Mouse (Mus musculus): ENCODE data around the gene Olfr1420. TPM values are rescaled to one million over a fixed set of nuclear protein-coding genes. Genes with fewer than 3 reads are reported as not detected.
"Not testable (repeated sequence)": the region's sequence is repeated elsewhere in the genome, so short reads cannot be mapped to it uniquely, and the experiment has no call there.

The Olfr1420 gene
- polyA plus RNA-seq, 2 experiments, result not detected

DNA sequence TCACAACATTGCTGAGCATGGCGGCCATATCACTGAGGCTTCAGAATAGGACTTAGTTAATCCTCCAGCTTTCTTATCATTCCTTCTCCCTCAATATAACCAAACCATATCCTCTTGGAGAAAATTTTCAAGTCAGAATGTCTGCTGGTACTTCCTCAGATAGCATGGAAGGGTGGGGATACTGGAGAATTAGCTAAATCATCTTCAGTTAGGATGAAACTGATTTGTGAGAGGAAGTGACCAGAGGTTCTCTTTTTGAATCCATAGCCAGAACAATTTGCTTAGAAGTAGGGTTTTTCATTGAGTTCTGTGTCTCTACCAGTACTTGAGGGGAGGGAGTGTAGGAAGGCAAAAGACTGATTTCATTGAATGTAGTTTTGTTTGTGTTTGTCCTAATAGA is 35.7 kb downstream of the Olfr1420 start:
- H3K4me2 ChIP-seq (ENCODE audit: low read depth), result no peak overlapping the region
- H3K27ac ChIP-seq, result no peak overlapping the region
- no peaks in the 10 kb centered on the region for H3K27me3 ChIP-seq (ENCODE audit: control insufficient read depth, insufficient read depth, low read length)
- no peak for ATAC-seq (ENCODE audit: insufficient read depth)
- no peaks in the 10 kb centered on the region for H3K9me3 ChIP-seq (ENCODE audit: control insufficient read depth, low read length)
- peaks cover 35% of the 10 kb centered on the region for H3K36me3 ChIP-seq (replicated peaks; ENCODE audit: control insufficient read depth, insufficient read depth, low read depth)
- no peaks in the 10 kb centered on the region; a peak in 1 of 4 replicates for H3K4me1 ChIP-seq (replicated peaks; ENCODE audit: control insufficient read depth in 2 of 2, insufficient read depth in 2 of 2, low read length in 1 of 2)
- WGBS (ENCODE audit: insufficient replicate concordance), result 93% methylated on average over 1 of the region's 1 CpGs
- TF ChIP-seq CTCF (IDR thresholded peaks at IDR 0.05; ENCODE audit: low read depth) (no peak), EP300 (IDR thresholded peaks at IDR 0.05; ENCODE audit: low read depth) (no peak)
- H3K4me3 ChIP-seq (ENCODE audit: insufficient read depth in 1 of 2, low read depth in 2 of 2, low read length in 2 of 2), result no peak overlapping the region
- H3K9ac ChIP-seq (replicated peaks), result no peak overlapping the region
- no peak for DNase-seq (ENCODE audit: low read depth in 3 of 3, low spot score in 3 of 3)

GRCm38 (mm10) chr19:11922515-11922914 is 36.1 kb downstream of the Olfr1420 start:
- not testable (repeated sequence) for H3K9me3 ChIP-seq (ENCODE audit: control insufficient read depth, low read length); H3K4me2 ChIP-seq (ENCODE audit: low read depth); H3K4me3 ChIP-seq (ENCODE audit: insufficient read depth in 1 of 2, low read depth in 2 of 2, low read length in 2 of 2); ATAC-seq (ENCODE audit: insufficient read depth); H3K27ac ChIP-seq; DNase-seq (ENCODE audit: low read depth in 3 of 3, low spot score in 3 of 3); H3K9ac ChIP-seq (replicated peaks); H3K27me3 ChIP-seq (ENCODE audit: control insufficient read depth, insufficient read depth, low read length); H3K4me1 ChIP-seq (replicated peaks; ENCODE audit: control insufficient read depth in 2 of 2, insufficient read depth in 2 of 2, low read length in 1 of 2)
- 82% methylated on average over 2 of the region's 2 CpGs for WGBS (ENCODE audit: insufficient replicate concordance)
- peaks cover 37% of the 10 kb centered on the region for H3K36me3 ChIP-seq (replicated peaks; ENCODE audit: control insufficient read depth, insufficient read depth, low read depth)

DNA sequence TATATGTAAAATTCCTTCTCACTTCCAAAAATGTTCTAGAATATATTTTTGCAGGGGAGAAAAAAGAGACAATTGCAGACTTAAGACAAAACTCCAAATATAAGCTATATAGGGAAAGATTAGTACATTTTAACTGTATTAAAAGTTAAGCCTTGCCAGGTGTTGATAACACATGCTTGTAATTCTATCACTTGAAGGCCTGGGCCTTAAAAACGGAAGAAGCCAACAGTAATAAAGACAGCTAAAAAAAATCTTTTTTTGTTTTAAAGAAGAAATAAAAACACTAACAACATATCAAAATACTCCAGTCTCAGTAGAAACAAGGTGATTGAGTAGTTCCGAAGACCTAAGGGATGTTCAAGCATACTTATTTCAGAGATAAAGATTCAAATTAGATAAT is 40.0 kb downstream of the Olfr1420 start:
- WGBS (ENCODE audit: insufficient replicate concordance), result 70% methylated on average over 2 of the region's 2 CpGs
- H3K4me2 ChIP-seq (ENCODE audit: low read depth), result no peak overlapping the region
- no peak for TF ChIP-seq CTCF (IDR thresholded peaks at IDR 0.05; ENCODE audit: low read depth)
- no peak for TF ChIP-seq EP300 (IDR thresholded peaks at IDR 0.05; ENCODE audit: low read depth)

DNA sequence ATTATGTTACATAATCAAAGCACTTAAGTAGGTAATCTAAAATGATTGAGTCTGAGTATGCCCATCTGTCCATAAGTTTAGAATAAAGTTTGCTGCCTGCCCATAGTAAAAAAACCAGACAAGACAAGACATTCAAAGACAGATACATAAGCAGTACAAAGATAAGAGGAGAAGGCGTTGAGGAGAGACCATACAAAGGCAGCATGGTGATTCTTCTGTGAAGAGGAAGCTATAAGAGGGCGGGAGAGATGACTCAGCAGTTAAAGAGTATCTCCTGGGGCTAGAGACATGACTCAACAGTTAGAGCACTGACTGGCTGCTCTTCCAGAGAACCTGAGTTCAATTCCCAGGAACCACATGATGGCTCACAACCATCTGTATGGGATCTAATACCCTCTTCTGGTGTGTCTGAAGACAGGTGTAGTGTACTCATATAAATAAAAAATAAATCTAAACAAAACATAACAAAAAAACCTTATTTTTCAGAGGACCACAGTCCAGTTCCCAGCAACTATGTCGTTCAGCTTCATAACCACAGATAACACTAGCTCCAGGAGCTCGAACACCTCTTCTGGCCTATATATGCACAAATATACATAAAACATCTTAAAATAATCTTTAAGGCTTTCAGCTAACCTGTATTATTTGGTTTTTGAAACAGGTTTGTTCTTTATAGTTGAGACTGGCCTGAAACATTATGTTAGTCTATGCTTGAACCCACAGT is 41.8 kb downstream of the Olfr1420 start:
- peak; percentile 97 for ATAC-seq (ENCODE audit: insufficient read depth)
- H3K27me3 ChIP-seq (ENCODE audit: control insufficient read depth, insufficient read depth, low read length), result no peaks in the 10 kb centered on the region
- no peak for TF ChIP-seq CTCF (IDR thresholded peaks at IDR 0.05; ENCODE audit: low read depth)
- TF ChIP-seq EP300 (IDR thresholded peaks at IDR 0.05; ENCODE audit: low read depth), result 0 out of 2 replicates have a peak, but pooled peaks have one; percentile 29
- peak overlapping the region; percentile 47 for H3K27ac ChIP-seq
- peak; percentile 78 to 82 (median 78) for DNase-seq (ENCODE audit: low read depth in 3 of 3, low spot score in 3 of 3)
- H3K4me2 ChIP-seq (ENCODE audit: low read depth), result no peak overlapping the region
- 33% methylated on average over 4 of the region's 4 CpGs for WGBS (ENCODE audit: insufficient replicate concordance)
- H3K4me3 ChIP-seq (ENCODE audit: insufficient read depth in 1 of 2, low read depth in 2 of 2, low read length in 2 of 2), result no peak overlapping the region
- peaks cover 47% of the 10 kb centered on the region for H3K36me3 ChIP-seq (replicated peaks; ENCODE audit: control insufficient read depth, insufficient read depth, low read depth)
- peaks cover 9 to 11% of the 10 kb centered on the region in 2 experiments for H3K4me1 ChIP-seq (replicated peaks; ENCODE audit: control insufficient read depth in 2 of 2, insufficient read depth in 2 of 2, low read length in 1 of 2)
- no peaks in the 10 kb centered on the region for H3K9me3 ChIP-seq (ENCODE audit: control insufficient read depth, low read length)
- H3K9ac ChIP-seq (replicated peaks), result no peak overlapping the region; the same call in 1 of the 2 replicates

More for the DNA sequence above, 40.0 kb downstream of the Olfr1420 start:
- Histone ChIP-seq H3K27me3 (ENCODE audit: control insufficient read depth, insufficient read depth, low read length) (no peaks in the 10 kb centered on the region), H3K9ac (replicated peaks) (no peak overlapping the region), H3K9me3 (ENCODE audit: control insufficient read depth, low read length) (no peaks in the 10 kb centered on the region), H3K4me3 (ENCODE audit: insufficient read depth in 1 of 2, low read depth in 2 of 2, low read length in 2 of 2) (no peak overlapping the region), H3K4me1 (replicated peaks; ENCODE audit: control insufficient read depth in 2 of 2, insufficient read depth in 2 of 2, low read length in 1 of 2) (peaks cover 9 to 11% of the 10 kb centered on the region in 2 experiments), H3K36me3 (replicated peaks; ENCODE audit: control insufficient read depth, insufficient read depth, low read depth) (peaks cover 45% of the 10 kb centered on the region), H3K27ac (no peak overlapping the region)
- DNase-seq (ENCODE audit: low read depth in 3 of 3, low spot score in 3 of 3), result no peak
- ATAC-seq (ENCODE audit: insufficient read depth), result no peak

GRCm38 (mm10) chr19:11946460-11946859 is 60.1 kb downstream of the Olfr1420 start:
- not testable (repeated sequence) for DNase-seq (ENCODE audit: low read depth in 3 of 3, low spot score in 3 of 3); H3K4me1 ChIP-seq (replicated peaks; ENCODE audit: control insufficient read depth in 2 of 2, insufficient read depth in 2 of 2, low read length in 1 of 2)
- 84% methylated on average over 9 of the region's 9 CpGs for WGBS (ENCODE audit: insufficient replicate concordance)

More at GRCm38 (mm10) chr19:11946460-11946859, 60.1 kb downstream of the Olfr1420 start:
- ATAC-seq (ENCODE audit: insufficient read depth); H3K4me3 ChIP-seq (ENCODE audit: insufficient read depth in 1 of 2, low read depth in 2 of 2, low read length in 2 of 2); H3K27me3 ChIP-seq (ENCODE audit: control insufficient read depth, insufficient read depth, low read length); H3K9ac ChIP-seq (replicated peaks); H3K9me3 ChIP-seq (ENCODE audit: control insufficient read depth, low read length); H3K27ac ChIP-seq; H3K4me2 ChIP-seq (ENCODE audit: low read depth): not testable (repeated sequence)
- H3K36me3 ChIP-seq (replicated peaks; ENCODE audit: control insufficient read depth, insufficient read depth, low read depth), result peaks cover 17% of the 10 kb centered on the region

Small RNAs within 50 kb of the gene (microRNA-seq; reads per million reads assigned to microRNA genes)
- 9.7 reads per million, percentile 20 among the genes with 10 or more reads in this experiment for gene Mir6994

Other genes with a start within 250 kb of the Olfr1420 start
- gene Ms4a3, start 245.7 kb upstream of the Olfr1420 start, polyA plus RNA-seq (2012; rRNA removed), result 11.1 and 12.4 TPM in 2 replicates
- gene Ms4a3, start 245.7 kb upstream of the Olfr1420 start, polyA plus RNA-seq (2014; fragmentation: Nextera tagmentation; extraction: Ambion mirVana), result 22.9 and 38.3 TPM in 2 replicates
- gene Oosp2, start 226.0 kb upstream of the Olfr1420 start, polyA plus RNA-seq (2012; rRNA removed), result 0.17 and 0.36 TPM in 2 replicates
- 0.66 and 0.77 TPM in 2 replicates for gene Oosp2, start 226.0 kb upstream of the Olfr1420 start, polyA plus RNA-seq (2014; fragmentation: Nextera tagmentation; extraction: Ambion mirVana)
- gene Oosp1, start 195.4 kb upstream of the Olfr1420 start, polyA plus RNA-seq (2012; rRNA removed), result 0.04 and 0.08 TPM in 2 replicates
- 0.22 TPM in 1 of 2 replicates, not detected in the other for gene Oosp1, start 195.4 kb upstream of the Olfr1420 start, polyA plus RNA-seq (2014; fragmentation: Nextera tagmentation; extraction: Ambion mirVana)
- gene Oosp3, start 189.5 kb upstream of the Olfr1420 start, polyA plus RNA-seq (2012; rRNA removed), result not detected in 2 replicates
- gene Oosp3, start 189.5 kb upstream of the Olfr1420 start, polyA plus RNA-seq (2014; fragmentation: Nextera tagmentation; extraction: Ambion mirVana), result not detected in 2 replicates
- 0.02 and 0.03 TPM in 2 replicates for gene Gif, start 139.0 kb upstream of the Olfr1420 start, polyA plus RNA-seq (2012; rRNA removed)
- gene Gif, start 139.0 kb upstream of the Olfr1420 start, polyA plus RNA-seq (2014; fragmentation: Nextera tagmentation; extraction: Ambion mirVana), result 0.13 TPM in 1 of 2 replicates, not detected in the other
- 14.0 and 27.7 TPM in 2 replicates for gene Mrpl16, start 116.2 kb upstream of the Olfr1420 start, polyA plus RNA-seq (2012; rRNA removed)
- gene Mrpl16, start 116.2 kb upstream of the Olfr1420 start, polyA plus RNA-seq (2014; fragmentation: Nextera tagmentation; extraction: Ambion mirVana), result 41.8 and 43.9 TPM in 2 replicates
- gene Stx3, start 67.2 kb upstream of the Olfr1420 start, polyA plus RNA-seq (2012; rRNA removed), result 0.39 and 0.78 TPM in 2 replicates
- gene Stx3, start 67.2 kb upstream of the Olfr1420 start, polyA plus RNA-seq (2014; fragmentation: Nextera tagmentation; extraction: Ambion mirVana), result 2.1 and 2.6 TPM in 2 replicates
- gene Olfr1417, start 47.3 kb upstream of the Olfr1420 start, polyA plus RNA-seq (2012; rRNA removed), result not detected in 2 replicates
- not detected in 2 replicates for gene Olfr1417, start 47.3 kb upstream of the Olfr1420 start, polyA plus RNA-seq (2014; fragmentation: Nextera tagmentation; extraction: Ambion mirVana)
- gene Olfr1418, start 25.5 kb upstream of the Olfr1420 start, polyA plus RNA-seq (2012; rRNA removed), result not detected in 2 replicates
- not detected in 2 replicates for gene Olfr1418, start 25.5 kb upstream of the Olfr1420 start, polyA plus RNA-seq (2014; fragmentation: Nextera tagmentation; extraction: Ambion mirVana)
- not detected in 2 replicates for gene Olfr1419, start 11.5 kb upstream of the Olfr1420 start, polyA plus RNA-seq (2012; rRNA removed)
- not detected in 2 replicates for gene Olfr1419, start 11.5 kb upstream of the Olfr1420 start, polyA plus RNA-seq (2014; fragmentation: Nextera tagmentation; extraction: Ambion mirVana)
- gene Patl1, start 25.8 kb downstream of the Olfr1420 start, polyA plus RNA-seq (2012; rRNA removed), result 8.0 and 8.7 TPM in 2 replicates
- gene Patl1, start 25.8 kb downstream of the Olfr1420 start, polyA plus RNA-seq (2014; fragmentation: Nextera tagmentation; extraction: Ambion mirVana), result 6.0 and 7.1 TPM in 2 replicates
- gene Osbp, start 79.4 kb downstream of the Olfr1420 start, polyA plus RNA-seq (2012; rRNA removed), result 8.2 and 11.7 TPM in 2 replicates
- 3.9 and 5.0 TPM in 2 replicates for gene Osbp, start 79.4 kb downstream of the Olfr1420 start, polyA plus RNA-seq (2014; fragmentation: Nextera tagmentation; extraction: Ambion mirVana)
- not detected in 2 replicates for gene Olfr1423, start 154.8 kb downstream of the Olfr1420 start, polyA plus RNA-seq (2012; rRNA removed)
- gene Olfr1423, start 154.8 kb downstream of the Olfr1420 start, polyA plus RNA-seq (2014; fragmentation: Nextera tagmentation; extraction: Ambion mirVana), result not detected in 2 replicates
- not detected in 2 replicates for gene Olfr1424, start 176.1 kb downstream of the Olfr1420 start, polyA plus RNA-seq (2012; rRNA removed)
- gene Olfr1424, start 176.1 kb downstream of the Olfr1420 start, polyA plus RNA-seq (2014; fragmentation: Nextera tagmentation; extraction: Ambion mirVana), result not detected in 2 replicates
- gene Olfr1425, start 191.2 kb downstream of the Olfr1420 start, polyA plus RNA-seq (2012; rRNA removed), result not detected in 2 replicates
- not detected in 2 replicates for gene Olfr1425, start 191.2 kb downstream of the Olfr1420 start, polyA plus RNA-seq (2014; fragmentation: Nextera tagmentation; extraction: Ambion mirVana)
- not detected in 2 replicates for gene Olfr1426, start 205.4 kb downstream of the Olfr1420 start, polyA plus RNA-seq (2012; rRNA removed)
- gene Olfr1426, start 205.4 kb downstream of the Olfr1420 start, polyA plus RNA-seq (2014; fragmentation: Nextera tagmentation; extraction: Ambion mirVana), result not detected in 2 replicates
- gene Olfr1427, start 216.8 kb downstream of the Olfr1420 start, polyA plus RNA-seq (2012; rRNA removed), result not detected in 2 replicates
- gene Olfr1427, start 216.8 kb downstream of the Olfr1420 start, polyA plus RNA-seq (2014; fragmentation: Nextera tagmentation; extraction: Ambion mirVana), result not detected in 2 replicates
- gene Olfr1428, start 229.3 kb downstream of the Olfr1420 start, polyA plus RNA-seq (2012; rRNA removed), result not detected in 2 replicates
- not detected in 2 replicates for gene Olfr1428, start 229.3 kb downstream of the Olfr1420 start, polyA plus RNA-seq (2014; fragmentation: Nextera tagmentation; extraction: Ambion mirVana)
- gene Olfr76, start 236.6 kb downstream of the Olfr1420 start, polyA plus RNA-seq (2012; rRNA removed), result not detected in 2 replicates
- not detected in 2 replicates for gene Olfr76, start 236.6 kb downstream of the Olfr1420 start, polyA plus RNA-seq (2014; fragmentation: Nextera tagmentation; extraction: Ambion mirVana)